Mouse (Mus musculus): ENCODE results near the gene Megf9.

Megf9 gene

DNA sequence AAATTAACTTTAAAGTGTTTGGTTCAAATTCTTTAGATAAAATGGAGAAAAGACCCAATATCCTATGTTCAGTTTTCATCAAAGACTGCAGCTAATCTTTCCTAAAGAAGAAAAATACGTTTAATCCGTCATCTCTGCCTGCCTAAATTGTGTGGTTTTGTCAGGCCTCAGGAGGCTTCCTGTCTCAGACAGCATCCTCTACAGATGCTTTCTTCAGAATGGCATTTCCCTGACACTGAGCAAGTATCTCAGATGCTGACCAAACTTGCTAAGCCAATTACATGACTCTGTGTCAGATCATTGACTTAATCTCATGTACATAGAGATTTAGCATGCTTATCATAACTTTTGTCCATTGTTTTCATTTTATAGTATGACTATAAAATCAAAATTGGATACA lies 11.4 kb downstream of the Megf9 start:
- DNase-seq (ENCODE audit: low read depth, low spot score), result no peak

DNA sequence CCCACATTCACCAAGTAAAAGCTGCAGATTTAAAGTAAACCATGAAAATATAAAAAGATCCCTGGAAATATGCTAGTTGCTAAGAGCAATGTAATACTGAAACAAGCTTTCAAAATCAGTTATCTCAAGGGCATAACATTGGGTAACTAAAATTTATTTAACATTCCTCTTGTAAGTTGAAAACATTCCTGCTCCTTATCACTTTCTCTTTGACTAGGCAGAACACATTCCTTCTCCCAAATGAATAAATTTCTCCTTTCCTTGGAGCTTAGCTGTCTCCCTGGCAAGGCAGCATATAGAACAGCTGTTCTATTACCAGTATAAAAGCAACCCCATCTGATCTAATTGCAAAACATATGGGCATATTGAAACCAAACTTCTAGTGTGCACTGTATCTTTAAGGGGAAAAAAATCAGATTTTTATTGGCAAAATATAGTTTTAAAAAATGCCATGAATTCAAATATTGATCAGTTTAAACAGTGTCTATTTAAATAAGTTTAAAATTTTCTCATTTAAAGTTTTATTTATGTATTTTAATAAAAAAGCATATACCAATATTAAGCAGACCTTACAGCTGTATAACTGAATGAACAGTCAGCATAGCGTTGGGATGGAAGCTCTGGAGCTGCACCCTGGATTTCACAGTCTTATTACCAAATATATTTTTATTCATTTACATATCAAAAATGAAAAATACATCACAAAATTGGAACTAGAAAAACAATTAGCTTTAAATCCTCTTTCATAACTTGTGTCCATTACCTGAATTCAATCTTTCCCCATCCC lies 13.1 kb downstream of the Megf9 start:
- DNase-seq (ENCODE audit: low read depth, low spot score), result no peak

DNA sequence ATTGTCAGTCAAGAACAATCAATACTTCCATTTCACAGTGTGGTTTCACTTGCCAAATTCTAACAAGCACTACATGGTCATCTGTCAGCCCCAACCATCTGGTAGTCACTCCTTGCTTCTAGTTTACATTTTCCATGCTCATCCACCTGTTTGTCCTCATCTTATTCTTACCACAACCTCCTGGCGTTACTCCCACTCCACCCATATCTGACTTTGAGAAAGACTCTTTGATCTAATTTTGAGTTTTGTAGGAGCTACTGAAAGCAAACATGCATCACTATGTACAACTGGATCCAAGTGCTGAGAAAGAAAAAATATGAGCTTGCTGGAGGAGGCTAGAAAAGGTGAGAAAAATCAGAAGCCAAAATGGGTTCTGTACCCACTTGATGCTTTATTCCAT lies 17.1 kb downstream of the Megf9 start:
- no peak for DNase-seq (ENCODE audit: low read depth, low spot score)

DNA sequence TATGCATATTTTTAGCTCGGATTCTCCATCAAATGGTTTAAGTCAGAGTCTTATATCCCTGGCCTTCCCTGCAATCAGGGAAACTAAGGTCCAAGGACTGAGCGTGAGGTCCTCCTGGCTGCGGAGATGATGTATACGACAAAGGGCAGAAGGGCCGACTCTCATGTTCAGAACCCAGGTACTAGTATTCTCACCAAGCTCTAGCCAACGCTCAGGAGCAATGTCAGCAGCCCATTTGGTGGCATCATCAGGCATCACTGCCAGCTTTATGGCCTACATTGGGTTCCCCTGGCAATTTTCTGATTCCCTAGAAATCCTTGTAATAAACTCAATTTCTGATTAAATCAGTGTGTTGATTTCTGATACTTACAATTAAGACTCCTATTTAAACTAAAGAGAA lies 18.5 kb downstream of the Megf9 start:
- DNase-seq (ENCODE audit: low read depth, low spot score), result no peak

DNA sequence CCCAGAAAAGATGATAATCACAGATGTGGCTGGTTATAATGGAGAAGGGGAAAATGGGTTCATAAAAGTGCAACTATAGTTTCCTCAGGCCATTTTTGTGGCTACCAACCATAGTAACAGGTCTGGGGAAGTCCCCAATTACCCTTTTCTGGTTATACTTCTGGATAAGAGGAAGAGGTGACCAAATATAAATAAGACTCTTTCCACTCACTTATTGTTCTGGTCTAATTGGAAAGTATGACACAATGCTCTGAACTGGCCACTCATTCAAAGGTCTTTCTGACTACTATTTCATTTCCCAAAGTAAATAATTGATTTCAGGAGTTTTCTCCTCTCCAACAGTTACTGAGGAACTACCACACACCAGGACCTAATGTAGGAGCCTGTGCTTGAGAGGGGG lies 19.3 kb downstream of the Megf9 start:
- DNase-seq (ENCODE audit: low read depth, low spot score), result no peak

GRCm38 (mm10) chr4:70509987-70510386 lies 24.8 kb downstream of the Megf9 start:
- no peak for DNase-seq (ENCODE audit: low read depth, low spot score)

GRCm38 (mm10) chr4:70509565-70509964 lies 25.2 kb downstream of the Megf9 start:
- no peak for DNase-seq (ENCODE audit: low read depth, low spot score)

GRCm38 (mm10) chr4:70508207-70508606 lies 26.6 kb downstream of the Megf9 start:
- no peak for DNase-seq (ENCODE audit: low read depth, low spot score)

DNA sequence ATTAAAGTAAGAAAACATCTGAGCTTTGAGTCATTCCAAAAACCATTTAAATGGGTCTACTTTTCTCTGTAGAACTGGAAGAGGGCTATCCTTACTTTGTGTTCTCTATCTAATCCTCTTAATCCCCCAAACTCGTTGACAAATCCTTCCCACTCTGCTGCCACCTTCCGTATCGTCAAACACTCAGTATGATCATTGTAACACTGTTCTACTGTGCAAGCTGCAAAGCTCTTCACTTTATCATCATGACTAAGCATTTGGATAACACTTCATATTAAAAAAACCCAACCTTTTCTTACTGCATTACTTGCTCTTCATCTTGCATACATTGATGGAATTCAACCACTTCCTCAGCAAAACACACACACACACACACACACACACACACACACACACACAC lies 28.8 kb downstream of the Megf9 start:
- no peak for DNase-seq (ENCODE audit: low read depth, low spot score)

DNA sequence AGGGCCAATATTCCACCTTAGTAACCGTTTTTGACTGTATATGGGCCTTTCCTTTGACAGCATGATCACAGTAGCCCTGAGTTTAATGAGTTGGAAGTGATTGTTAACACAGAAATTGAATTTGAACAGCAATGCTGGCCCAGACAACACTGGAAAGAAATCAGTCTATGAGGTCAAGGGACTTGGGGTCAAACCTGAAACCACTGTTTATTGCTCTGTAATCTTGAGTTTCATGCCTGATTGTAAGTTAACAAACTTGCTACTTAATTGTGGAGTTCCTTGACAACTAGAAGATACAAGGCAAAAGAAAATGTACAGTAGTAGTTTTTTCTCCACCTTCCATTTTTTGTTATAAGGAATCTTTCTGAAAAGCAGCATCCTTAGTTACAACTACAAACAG lies 31.0 kb downstream of the Megf9 start:
- DNase-seq (ENCODE audit: low read depth, low spot score), result no peak

- DNase-seq (ENCODE audit: low read depth, low spot score), result no peak
Observed at GRCm38 (mm10) chr4:70499285-70499684, 35.5 kb downstream of the Megf9 start.

DNA sequence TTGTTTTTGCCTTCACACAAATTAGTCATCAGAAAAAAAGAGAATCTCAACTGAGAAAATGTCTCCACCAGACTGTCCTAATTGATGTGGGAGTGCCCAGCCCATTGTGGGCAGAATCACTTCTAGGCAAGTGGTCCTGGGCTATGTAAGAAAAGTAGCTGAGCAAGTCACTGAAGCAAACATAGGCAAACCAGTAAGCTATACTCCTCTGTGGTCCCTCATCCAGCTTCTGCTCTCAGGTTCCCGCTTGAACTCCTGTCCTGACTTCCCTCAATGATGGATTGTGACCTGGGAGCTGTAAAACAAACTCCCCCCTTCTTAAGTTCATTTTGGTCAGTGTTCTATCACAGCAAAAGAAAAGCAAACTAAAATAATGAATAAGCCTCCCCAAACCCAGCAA lies 37.8 kb downstream of the Megf9 start:
- no peak for DNase-seq (ENCODE audit: low read depth, low spot score)

GRCm38 (mm10) chr4:70489792-70490191 lies 45.0 kb downstream of the Megf9 start:
- no peak for DNase-seq (ENCODE audit: low read depth, low spot score)

DNA sequence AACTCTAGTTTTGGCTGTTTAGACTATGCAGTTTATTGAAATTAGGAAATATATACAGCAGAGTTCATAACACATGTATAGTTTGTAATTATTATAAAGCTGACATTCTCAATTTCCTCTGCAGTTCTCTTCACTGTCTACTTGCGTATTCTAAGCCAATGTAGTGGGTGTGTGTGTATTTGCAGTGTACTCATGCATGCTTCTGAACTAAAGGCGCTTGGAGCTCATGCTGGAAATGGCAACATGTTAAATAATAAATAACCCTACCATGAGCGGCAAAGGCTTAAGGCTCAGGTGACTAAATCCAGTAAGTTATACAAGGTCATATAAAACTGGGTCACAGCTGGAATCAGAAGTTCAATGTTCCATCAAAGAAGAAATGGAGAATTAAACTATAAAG lies 46.4 kb downstream of the Megf9 start:
- DNase-seq (ENCODE audit: low read depth, low spot score), result no peak

DNA sequence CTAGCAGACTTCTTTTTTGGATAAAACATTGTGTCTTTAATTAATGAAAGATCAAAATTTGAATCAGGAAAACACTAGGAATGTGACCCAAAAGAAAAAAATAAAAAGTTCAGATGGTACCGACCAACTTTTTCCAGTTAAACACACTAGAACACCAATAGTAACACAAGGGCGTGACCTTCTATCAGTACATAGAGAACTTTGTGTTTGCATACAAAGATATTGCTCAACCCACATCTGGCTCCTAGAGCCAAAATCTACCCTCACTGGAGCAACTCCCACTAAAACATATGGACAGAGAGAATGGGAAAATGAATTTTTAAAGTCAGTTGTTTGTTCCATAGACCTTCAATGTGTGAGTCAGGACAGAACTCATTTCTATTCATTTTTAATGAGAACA lies 50.7 kb downstream of the Megf9 start:
- no peak for DNase-seq (ENCODE audit: low read depth, low spot score)

DNA sequence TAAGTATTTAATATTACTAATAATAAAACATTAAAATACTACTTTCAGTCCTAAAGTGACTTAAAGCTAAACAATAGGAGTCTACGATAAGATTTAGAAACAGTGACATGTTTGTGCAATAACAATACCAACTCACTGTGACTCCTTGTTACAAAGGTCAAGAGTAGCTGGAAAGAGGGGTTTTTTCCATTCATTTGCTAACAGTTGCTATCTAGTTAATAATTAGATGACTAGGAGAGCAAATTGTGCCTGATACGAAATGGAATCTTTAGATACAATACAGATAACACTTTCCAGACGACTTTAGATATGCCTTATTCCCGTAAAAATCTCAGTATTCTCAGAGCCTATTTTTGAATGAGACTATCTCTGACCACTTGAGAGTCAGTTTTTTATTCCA lies 52.9 kb downstream of the Megf9 start:
- no peak for DNase-seq (ENCODE audit: low read depth, low spot score)

DNA sequence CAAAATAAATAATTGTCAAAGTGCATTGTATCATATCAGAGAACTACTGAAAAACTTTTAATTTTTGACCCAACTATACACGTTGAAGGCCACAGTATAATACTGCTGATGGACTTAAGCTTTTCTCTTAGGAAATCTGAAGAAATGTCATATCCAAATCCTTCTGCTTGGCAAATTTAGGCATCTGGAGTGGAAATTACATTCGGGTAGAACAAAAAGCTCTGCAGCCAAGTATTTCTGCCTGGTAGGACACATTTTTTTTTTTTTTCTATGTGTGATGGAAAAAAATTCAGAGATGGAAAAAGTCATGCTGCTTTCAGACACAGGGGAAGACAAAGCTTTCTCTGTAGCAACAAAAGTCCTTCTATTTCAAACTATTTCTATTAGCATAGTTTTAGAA lies 63.4 kb downstream of the Megf9 start:
- no peak for DNase-seq (ENCODE audit: low read depth, low spot score)

DNA sequence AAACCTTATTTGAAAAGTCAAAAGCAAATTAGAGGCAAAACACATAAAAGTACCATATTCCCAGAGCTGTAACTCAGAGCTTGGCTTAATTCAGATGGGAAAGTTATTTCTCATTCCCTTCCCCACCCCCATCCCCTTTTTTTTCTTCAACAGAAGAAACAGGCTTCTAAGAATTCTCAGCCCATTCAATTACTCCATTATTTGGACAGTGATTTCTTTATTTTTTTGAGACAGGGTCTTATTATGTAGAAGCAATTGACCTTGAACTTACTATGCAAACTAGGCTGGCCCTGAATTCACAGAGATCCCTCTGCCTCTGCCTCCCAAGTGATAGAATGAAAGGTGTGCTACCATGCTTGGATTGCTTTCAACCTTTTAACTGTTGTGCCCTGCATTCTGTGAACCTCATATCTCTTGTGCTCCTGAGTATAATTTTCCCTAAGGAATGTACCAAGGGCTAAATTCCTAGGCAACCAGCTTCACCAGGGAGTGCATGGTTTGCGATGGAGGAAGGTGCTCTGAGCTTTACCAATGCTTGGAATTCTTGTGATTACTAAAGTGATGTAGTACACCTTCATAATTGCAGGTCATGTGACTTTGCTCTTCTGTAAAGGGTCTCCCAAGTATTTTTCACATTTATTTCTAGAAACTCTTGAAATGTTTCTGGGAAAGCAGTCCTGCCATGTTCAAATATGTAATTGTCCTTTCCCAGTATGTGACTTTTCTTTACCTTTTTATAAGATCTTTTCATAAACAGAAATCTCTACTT lies 68.7 kb downstream of the Megf9 start:
- DNase-seq (ENCODE audit: low read depth, low spot score), result no peak

- no peak for DNase-seq (ENCODE audit: low read depth, low spot score)
Observed at GRCm38 (mm10) chr4:70463302-70463701, 71.5 kb downstream of the Megf9 start.

DNA sequence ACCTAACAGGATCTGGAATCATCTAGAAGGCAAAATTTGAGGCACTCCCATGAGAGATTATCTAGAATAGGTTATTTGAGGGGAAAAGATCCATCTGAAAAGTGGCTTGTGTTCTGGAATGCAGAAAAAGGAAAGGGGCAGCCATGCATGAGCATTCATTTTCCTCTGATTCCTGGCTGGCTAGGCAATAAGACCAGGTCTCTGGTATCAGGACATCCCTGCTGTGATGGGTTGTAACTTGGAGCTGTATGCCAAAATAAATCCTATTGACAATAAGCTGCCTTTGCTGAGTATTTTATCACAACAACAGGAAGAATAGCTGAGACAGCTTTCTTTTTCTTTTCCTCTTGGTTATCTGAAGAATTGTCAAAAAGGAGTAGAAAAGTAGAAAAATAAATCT lies 73.4 kb downstream of the Megf9 start:
- no peak for DNase-seq (ENCODE audit: low read depth, low spot score)

- no peak for DNase-seq (ENCODE audit: low read depth, low spot score)
Observed at GRCm38 (mm10) chr4:70452161-70452560, 82.6 kb downstream of the Megf9 start.

DNA sequence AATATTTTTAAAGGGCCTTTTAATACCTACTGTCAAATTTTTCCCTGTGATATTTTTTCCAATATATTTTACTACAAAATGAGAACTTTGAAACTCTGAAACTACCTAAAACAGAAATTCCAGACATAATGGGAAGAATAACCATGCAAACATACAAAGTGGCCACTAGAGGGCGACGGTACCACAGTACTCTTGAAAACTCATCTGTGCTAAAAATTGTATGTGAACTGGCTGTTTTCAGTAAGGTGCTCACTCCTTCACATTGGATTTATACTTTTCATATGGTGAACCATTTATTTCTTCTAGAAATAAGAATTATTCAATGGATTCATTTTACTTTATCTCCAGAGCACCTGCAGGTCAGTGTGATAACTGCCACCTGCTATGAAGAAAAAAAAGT lies 83.0 kb downstream of the Megf9 start:
- DNase-seq (ENCODE audit: low read depth, low spot score), result peak; percentile 28

DNA sequence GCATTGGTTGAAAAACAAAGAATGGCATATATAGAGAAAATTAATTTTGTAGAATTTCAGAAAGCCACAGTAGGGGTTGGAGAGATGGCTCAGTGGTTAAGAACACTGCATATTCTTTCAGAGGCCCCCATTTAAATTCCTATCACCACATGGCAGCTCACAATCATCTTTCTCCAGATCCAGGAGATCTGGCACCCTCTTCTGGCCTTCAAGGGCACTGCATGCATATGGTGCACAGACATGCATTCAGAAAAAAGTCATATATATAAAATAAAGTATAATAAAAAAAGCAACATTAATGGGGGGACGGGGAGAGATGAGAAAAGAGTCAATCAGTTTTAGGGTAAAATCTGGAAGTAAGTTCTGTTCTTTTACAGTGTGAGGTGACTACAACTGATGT lies 85.1 kb downstream of the Megf9 start:
- DNase-seq (ENCODE audit: low read depth, low spot score), result no peak
